Mouse (Mus musculus): ENCODE measurements around the gene Dnah10. TPM values are rescaled to one million over a fixed set of nuclear protein-coding genes. Genes with fewer than 3 reads are reported as not detected.

The Dnah10 gene
- polyA plus RNA-seq (2014; fragmentation: Nextera tagmentation; extraction: Ambion mirVana): 0.03 and 0.04 TPM in 2 replicates

GRCm38 (mm10) chr5:124724997-124725396 is at the start of gene Dnah10:
Gene Dnah10, plus strand, starts transcription at chr5:124725085.
- no peaks in the 10 kb centered on the region; the same call in 1 of the 2 replicates for H3K27me3 ChIP-seq (ENCODE audit: control insufficient read depth, insufficient read depth, low read length)
- H3K27ac ChIP-seq (ENCODE audit: low read depth, low read length): no peak within 1 kb of the TSS
- no peaks in the 10 kb centered on the region for H3K9me3 ChIP-seq (replicated peaks; ENCODE audit: control insufficient read depth, low read length)
- H3K36me3 ChIP-seq (ENCODE audit: control insufficient read depth, insufficient read depth, low read length): peaks cover 11% of the 10 kb centered on the region
- no peak within 1 kb of the TSS for H3K4me3 ChIP-seq (ENCODE audit: low read depth, low read length)
- H3K9ac ChIP-seq (ENCODE audit: low read depth, low read length): no peak within 1 kb of the TSS
- H3K4me1 ChIP-seq (ENCODE audit: control insufficient read depth, insufficient read depth, low read length): peaks cover 3% of the 10 kb centered on the region; the same call in 1 of the 2 replicates
- 0 out of 2 replicates have a peak within 1 kb of the TSS, but pooled peaks have one; percentile 2 for H3K4me2 ChIP-seq
- peak; percentile 42; the same call in 1 of the 2 replicates for ATAC-seq (replicated peaks; ENCODE audit: insufficient number of reproducible peaks, low FRiP score, low TSS enrichment)
- 7% methylated on average over 29 of the region's 29 CpGs for WGBS (ENCODE audit: insufficient replicate concordance)

GRCm38 (mm10) chr5:124713741-124714140 is 11.1 kb upstream of the Dnah10 start:
- H3K9ac ChIP-seq (ENCODE audit: low read depth, low read length): no peak overlapping the region
- H3K4me3 ChIP-seq (ENCODE audit: low read depth, low read length): no peak overlapping the region
- WGBS (ENCODE audit: insufficient replicate concordance): 90% methylated on average over 5 of the region's 5 CpGs
- H3K27me3 ChIP-seq (ENCODE audit: control insufficient read depth, insufficient read depth, low read length): no peaks in the 10 kb centered on the region
- no peaks in the 10 kb centered on the region for H3K4me1 ChIP-seq (ENCODE audit: control insufficient read depth, insufficient read depth, low read length)
- H3K9me3 ChIP-seq (replicated peaks; ENCODE audit: control insufficient read depth, low read length): peaks cover 3% of the 10 kb centered on the region; the same call in 1 of the 2 replicates
- H3K4me2 ChIP-seq: no peak overlapping the region
- no peak for ATAC-seq (replicated peaks; ENCODE audit: insufficient number of reproducible peaks, low FRiP score, low TSS enrichment)
- H3K27ac ChIP-seq (ENCODE audit: low read depth, low read length): no peak overlapping the region
- H3K36me3 ChIP-seq (ENCODE audit: control insufficient read depth, insufficient read depth, low read length): peaks cover 36% of the 10 kb centered on the region

- no peaks in the 10 kb centered on the region for H3K27me3 ChIP-seq (ENCODE audit: control insufficient read depth, insufficient read depth, low read length)
- no peak for ATAC-seq (replicated peaks; ENCODE audit: insufficient number of reproducible peaks, low FRiP score, low TSS enrichment)
- H3K27ac ChIP-seq (ENCODE audit: low read depth, low read length): no peak overlapping the region
- 82% methylated on average over 8 of the region's 8 CpGs for WGBS (ENCODE audit: insufficient replicate concordance)
- no peak overlapping the region for H3K4me2 ChIP-seq
- H3K9me3 ChIP-seq (replicated peaks; ENCODE audit: control insufficient read depth, low read length): peaks cover 3% of the 10 kb centered on the region; the same call in 1 of the 2 replicates
- H3K36me3 ChIP-seq (ENCODE audit: control insufficient read depth, insufficient read depth, low read length): peaks cover 49% of the 10 kb centered on the region
- H3K4me3 ChIP-seq (ENCODE audit: low read depth, low read length): no peak overlapping the region
- H3K4me1 ChIP-seq (ENCODE audit: control insufficient read depth, insufficient read depth, low read length): no peaks in the 10 kb centered on the region
- H3K9ac ChIP-seq (ENCODE audit: low read depth, low read length): no peak overlapping the region
Measured at GRCm38 (mm10) chr5:124715135-124715534, 9.8 kb upstream of the Dnah10 start.

- no peak for ATAC-seq (replicated peaks; ENCODE audit: insufficient number of reproducible peaks, low FRiP score, low TSS enrichment)
- H3K27me3 ChIP-seq (ENCODE audit: control insufficient read depth, insufficient read depth, low read length): no peaks in the 10 kb centered on the region
- H3K27ac ChIP-seq (ENCODE audit: low read depth, low read length): no peak overlapping the region
- WGBS (ENCODE audit: insufficient replicate concordance): 93% methylated on average over 11 of the region's 11 CpGs
- H3K9ac ChIP-seq (ENCODE audit: low read depth, low read length): no peak overlapping the region
- H3K4me3 ChIP-seq (ENCODE audit: low read depth, low read length): no peak overlapping the region
- peaks cover 36% of the 10 kb centered on the region for H3K36me3 ChIP-seq (ENCODE audit: control insufficient read depth, insufficient read depth, low read length)
- H3K4me1 ChIP-seq (ENCODE audit: control insufficient read depth, insufficient read depth, low read length): no peaks in the 10 kb centered on the region
- no peaks in the 10 kb centered on the region for H3K9me3 ChIP-seq (replicated peaks; ENCODE audit: control insufficient read depth, low read length)
- no peak overlapping the region for H3K4me2 ChIP-seq
Measured at GRCm38 (mm10) chr5:124717969-124718368, 6.9 kb upstream of the Dnah10 start.

- H3K9ac ChIP-seq (ENCODE audit: low read depth, low read length): no peak overlapping the region
- H3K36me3 ChIP-seq (ENCODE audit: control insufficient read depth, insufficient read depth, low read length): peaks cover 35% of the 10 kb centered on the region
- no peaks in the 10 kb centered on the region for H3K4me1 ChIP-seq (ENCODE audit: control insufficient read depth, insufficient read depth, low read length)
- no peak for ATAC-seq (replicated peaks; ENCODE audit: insufficient number of reproducible peaks, low FRiP score, low TSS enrichment)
- WGBS (ENCODE audit: insufficient replicate concordance): 92% methylated on average over 7 of the region's 7 CpGs
- H3K27me3 ChIP-seq (ENCODE audit: control insufficient read depth, insufficient read depth, low read length): no peaks in the 10 kb centered on the region
- no peaks in the 10 kb centered on the region for H3K9me3 ChIP-seq (replicated peaks; ENCODE audit: control insufficient read depth, low read length)
- no peak overlapping the region for H3K27ac ChIP-seq (ENCODE audit: low read depth, low read length)
- no peak overlapping the region for H3K4me3 ChIP-seq (ENCODE audit: low read depth, low read length)
- no peak overlapping the region for H3K4me2 ChIP-seq
Measured at GRCm38 (mm10) chr5:124718396-124718795, 6.5 kb upstream of the Dnah10 start.

GRCm38 (mm10) chr5:124723125-124723524 is 1.8 kb upstream of the Dnah10 start:
- WGBS (ENCODE audit: insufficient replicate concordance): 86% methylated on average over 6 of the region's 6 CpGs
- Histone ChIP-seq H3K4me2 (no peak overlapping the region), H3K27me3 (ENCODE audit: control insufficient read depth, insufficient read depth, low read length) (no peaks in the 10 kb centered on the region), H3K27ac (ENCODE audit: low read depth, low read length) (no peak overlapping the region), H3K9me3 (replicated peaks; ENCODE audit: control insufficient read depth, low read length) (no peaks in the 10 kb centered on the region), H3K36me3 (ENCODE audit: control insufficient read depth, insufficient read depth, low read length) (peaks cover 27% of the 10 kb centered on the region), H3K4me1 (ENCODE audit: control insufficient read depth, insufficient read depth, low read length) (peaks cover 3% of the 10 kb centered on the region; the same call in 1 of the 2 replicates), H3K4me3 (ENCODE audit: low read depth, low read length) (no peak overlapping the region), H3K9ac (ENCODE audit: low read depth, low read length) (no peak overlapping the region)
- ATAC-seq (replicated peaks; ENCODE audit: insufficient number of reproducible peaks, low FRiP score, low TSS enrichment): no peak

- H3K4me1 ChIP-seq (ENCODE audit: control insufficient read depth, insufficient read depth, low read length): peaks cover 3% of the 10 kb centered on the region; the same call in 1 of the 2 replicates
- H3K4me2 ChIP-seq: peak overlapping the region; percentile 56
- 14% methylated on average over 21 of the region's 21 CpGs for WGBS (ENCODE audit: insufficient replicate concordance)
- no peaks in the 10 kb centered on the region for H3K36me3 ChIP-seq (ENCODE audit: control insufficient read depth, insufficient read depth, low read length)
- no peaks in the 10 kb centered on the region; the same call in 1 of the 2 replicates for H3K27me3 ChIP-seq (ENCODE audit: control insufficient read depth, insufficient read depth, low read length)
- H3K27ac ChIP-seq (ENCODE audit: low read depth, low read length): no peak overlapping the region
- H3K9me3 ChIP-seq (replicated peaks; ENCODE audit: control insufficient read depth, low read length): no peaks in the 10 kb centered on the region
- H3K9ac ChIP-seq (ENCODE audit: low read depth, low read length): no peak overlapping the region
- H3K4me3 ChIP-seq (ENCODE audit: low read depth, low read length): peak overlapping the region; percentile 23
- ATAC-seq (replicated peaks; ENCODE audit: insufficient number of reproducible peaks, low FRiP score, low TSS enrichment): 0 out of 2 replicates have a peak, but pooled peaks have one; percentile 65
Measured at GRCm38 (mm10) chr5:124729662-124730206, 4.8 kb downstream of the Dnah10 start.

GRCm38 (mm10) chr5:124733961-124734360 is 9.1 kb downstream of the Dnah10 start:
- H3K4me2 ChIP-seq: no peak overlapping the region
- no peak for ATAC-seq (replicated peaks; ENCODE audit: insufficient number of reproducible peaks, low FRiP score, low TSS enrichment)
- no peak overlapping the region for H3K9ac ChIP-seq (ENCODE audit: low read depth, low read length)
- WGBS (ENCODE audit: insufficient replicate concordance): 82% methylated on average over 12 of the region's 12 CpGs
- no peaks in the 10 kb centered on the region for H3K4me1 ChIP-seq (ENCODE audit: control insufficient read depth, insufficient read depth, low read length)
- H3K27ac ChIP-seq (ENCODE audit: low read depth, low read length): no peak overlapping the region
- H3K36me3 ChIP-seq (ENCODE audit: control insufficient read depth, insufficient read depth, low read length): no peaks in the 10 kb centered on the region
- no peaks in the 10 kb centered on the region; the same call in 1 of the 2 replicates for H3K27me3 ChIP-seq (ENCODE audit: control insufficient read depth, insufficient read depth, low read length)
- no peaks in the 10 kb centered on the region for H3K9me3 ChIP-seq (replicated peaks; ENCODE audit: control insufficient read depth, low read length)
- no peak overlapping the region for H3K4me3 ChIP-seq (ENCODE audit: low read depth, low read length)

Measured in heart, embryonic 11.5 days (tissue).